Mouse (Mus musculus) thymus, postnatal 0 days (tissue): ENCODE results near the gene Ubqlnl. TPM values are rescaled to one million over a fixed set of nuclear protein-coding genes. Genes with fewer than 3 reads are reported as not detected.

Experiments used
- DNase-seq: peaks from one replicate; pipeline ENCODE4 v3.0.0-alpha.2; 2015; ENCODE audit warnings: low spot score
- polyA plus RNA-seq: library from polyadenylated mRNA; unstranded; fragments of >200 nt; fragmentation: Nextera tagmentation; extraction: Ambion mirVana; gene quantifications from 2 replicates; pipeline ENCODE4 v1.2.1, GENCODE M21; 2015

Gene Ubqlnl
- polyA plus RNA-seq: not detected in 2 replicates

GRCm38 (mm10) chr7:104150456-104150855, at the start of gene Ubqlnl:
TSS of gene Ubqlnl (minus strand) at chr7:104150556.
- no peak for DNase-seq

- peak; percentile 74 for DNase-seq
Measured at GRCm38 (mm10) chr7:104199822-104200221, 49.5 kb upstream of the Ubqlnl start.

DNA sequence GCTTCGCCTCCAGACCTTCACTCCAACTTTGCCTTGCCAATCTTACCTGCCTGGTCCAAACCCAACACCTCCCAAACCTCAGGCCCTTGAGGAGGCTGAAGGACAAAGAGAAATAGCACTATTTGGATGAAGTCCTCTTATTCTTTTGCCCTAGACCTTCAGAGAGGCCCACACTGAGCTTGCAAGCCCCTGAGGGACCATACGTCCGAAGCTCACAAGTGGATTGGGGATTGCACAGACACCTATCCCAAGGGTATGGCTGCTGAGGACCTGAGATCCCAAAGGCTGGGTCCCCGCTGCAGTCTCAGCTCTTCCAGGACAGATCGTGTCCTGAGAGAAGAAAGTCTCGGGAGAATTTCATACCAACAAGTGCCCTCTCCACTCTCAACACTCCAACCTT, 45.5 kb upstream of the Ubqlnl start, which contains the start of gene Olfr649:
Gene Olfr649 (minus strand): TSS at position 101 of the 400 bp plus-strand sequence.
- DNase-seq: no peak

DNA sequence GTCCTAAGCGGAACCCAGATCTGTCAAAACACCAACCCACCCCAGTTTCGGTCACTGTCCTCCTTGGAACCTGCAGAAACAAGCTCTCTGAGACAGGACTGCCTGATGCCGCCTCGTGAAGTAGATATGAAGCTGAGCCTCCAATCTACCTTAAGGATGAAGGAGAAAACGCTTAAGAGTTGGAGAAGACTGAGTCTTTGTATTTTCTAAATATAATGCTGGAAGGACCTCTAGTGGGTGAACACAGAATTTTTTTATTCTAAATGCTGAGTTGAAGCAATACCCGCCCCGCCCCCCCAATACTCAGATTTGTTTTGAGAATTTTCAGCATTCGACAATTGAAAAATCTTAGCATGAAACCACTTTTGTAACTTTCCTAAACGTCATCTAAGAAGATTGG, 40.9 kb upstream of the Ubqlnl start:
- peak; percentile 19 for DNase-seq

DNA sequence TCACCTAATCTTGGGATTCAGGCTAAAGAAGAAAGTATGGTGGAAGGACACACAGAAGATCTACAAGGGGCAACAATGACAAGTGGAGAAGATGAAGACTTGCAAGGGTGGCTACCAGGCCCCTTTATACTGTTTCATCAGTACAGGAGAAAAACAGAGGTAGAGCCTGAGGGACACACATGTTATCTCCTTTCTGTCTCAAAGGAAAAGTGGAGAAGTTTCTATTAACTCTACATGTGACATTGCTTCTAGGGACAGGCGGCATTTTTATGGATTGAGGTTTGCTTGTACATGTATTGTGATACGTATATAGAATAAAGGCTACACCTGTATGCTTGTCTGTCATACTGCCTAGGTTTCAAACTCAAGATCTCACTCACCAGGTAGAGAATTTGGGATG, 32.9 kb upstream of the Ubqlnl start, which contains the start of gene Olfr648:
Gene Olfr648 (minus strand): TSS at position 101 of the 400 bp plus-strand sequence.
- DNase-seq: no peak

DNA sequence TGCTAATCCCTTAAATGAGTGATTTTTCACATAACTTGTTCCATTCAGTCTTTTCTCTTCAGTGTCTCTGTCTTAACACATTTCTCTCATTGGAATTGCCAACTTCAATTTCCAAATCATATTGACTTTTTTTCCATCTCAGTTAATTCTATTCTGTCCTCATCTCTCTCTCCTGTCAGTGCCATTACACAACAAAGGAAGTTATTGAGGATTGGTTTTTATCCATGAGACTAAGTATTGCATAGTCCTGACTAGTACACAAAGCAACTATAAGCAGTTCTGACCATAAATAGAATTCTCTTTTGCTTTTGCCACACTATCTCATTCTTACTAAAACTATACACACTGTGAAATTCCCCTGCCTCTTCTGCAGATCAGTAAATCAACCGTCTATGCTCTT, 28.7 kb upstream of the Ubqlnl start:
- DNase-seq: no peak

DNA sequence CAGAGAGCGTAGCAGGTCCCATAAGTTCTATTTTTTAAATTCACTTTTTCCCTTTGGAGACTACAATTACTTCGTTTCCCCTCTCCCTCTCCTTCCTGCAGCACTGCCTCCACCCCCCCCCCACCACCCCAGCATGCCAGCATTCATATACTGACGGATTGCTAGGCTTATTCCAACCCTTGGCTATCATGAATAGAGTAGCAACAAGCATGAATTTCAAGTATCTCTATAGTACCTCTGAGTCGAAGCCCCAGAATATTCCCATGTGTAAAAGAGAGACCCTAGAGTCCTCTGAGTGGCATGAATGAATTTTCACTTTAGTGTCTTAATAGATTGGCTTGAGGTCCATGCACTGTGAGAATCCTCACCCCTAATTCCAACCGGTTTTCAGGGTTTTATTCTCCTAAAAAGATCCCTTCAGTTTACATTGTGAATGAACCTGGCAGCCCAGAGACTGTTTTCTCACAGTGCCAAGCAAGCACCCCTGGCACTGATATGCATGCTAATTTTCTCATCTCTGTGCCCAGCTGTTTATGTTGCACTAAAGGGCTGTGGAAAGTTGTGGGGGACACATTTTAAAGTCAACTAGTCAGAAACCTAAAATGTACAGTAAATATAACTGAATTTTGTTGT, 28.2 kb upstream of the Ubqlnl start:
- DNase-seq: no peak

- DNase-seq: no peak
Measured at GRCm38 (mm10) chr7:104175085-104175484, 24.7 kb upstream of the Ubqlnl start.

GRCm38 (mm10) chr7:104169634-104170204, 19.4 kb upstream of the Ubqlnl start:
- DNase-seq: peak; percentile 60

DNA sequence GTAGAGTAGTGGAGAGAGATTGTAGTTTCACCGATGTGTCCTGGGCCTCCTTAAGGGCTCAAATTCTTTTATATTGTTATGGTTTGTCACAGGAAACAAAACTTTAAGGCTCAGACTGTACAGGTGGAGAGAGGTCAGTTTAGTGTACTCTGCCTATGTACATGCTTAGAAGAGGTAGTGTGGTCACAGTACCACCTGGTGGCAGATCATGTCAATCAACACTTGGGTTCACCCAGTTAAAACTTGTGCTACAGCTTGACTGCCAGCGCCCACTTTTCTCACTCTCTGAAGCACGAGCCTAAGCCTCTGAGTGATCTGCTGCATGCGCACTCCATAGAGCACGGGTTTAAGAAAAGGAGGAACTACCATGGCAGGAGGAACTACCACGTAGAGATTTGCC, 16.7 kb upstream of the Ubqlnl start:
- DNase-seq: peak; percentile 38

- DNase-seq: no peak
Measured at GRCm38 (mm10) chr7:104143179-104143578, 7.2 kb downstream of the Ubqlnl start, which contains the start of gene Ubqln3. TSS of gene Ubqln3 (minus strand) at chr7:104143279.

DNA sequence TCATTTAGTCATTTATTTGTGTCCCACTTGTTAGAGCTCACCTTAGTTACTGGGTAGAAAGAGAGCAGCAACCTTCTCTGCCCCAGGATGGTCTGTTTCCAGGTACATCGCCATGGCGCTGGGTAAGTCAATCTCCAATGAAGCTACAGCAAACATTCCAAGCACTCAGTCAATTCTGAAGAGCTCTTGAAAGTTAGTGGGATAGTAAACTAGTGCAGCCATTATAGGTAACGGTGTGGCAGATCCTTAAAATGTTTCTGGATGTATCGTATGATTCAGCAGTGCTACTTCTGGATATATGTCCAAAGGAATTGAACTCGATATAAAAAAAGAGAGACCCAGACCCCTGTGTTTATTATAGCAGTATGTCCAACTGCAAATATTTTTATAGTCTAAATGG, 13.1 kb downstream of the Ubqlnl start, which contains the start of gene Olfr643:
Gene Olfr643 (minus strand): TSS at position 101 of the 400 bp plus-strand sequence.
- no peak for DNase-seq

DNA sequence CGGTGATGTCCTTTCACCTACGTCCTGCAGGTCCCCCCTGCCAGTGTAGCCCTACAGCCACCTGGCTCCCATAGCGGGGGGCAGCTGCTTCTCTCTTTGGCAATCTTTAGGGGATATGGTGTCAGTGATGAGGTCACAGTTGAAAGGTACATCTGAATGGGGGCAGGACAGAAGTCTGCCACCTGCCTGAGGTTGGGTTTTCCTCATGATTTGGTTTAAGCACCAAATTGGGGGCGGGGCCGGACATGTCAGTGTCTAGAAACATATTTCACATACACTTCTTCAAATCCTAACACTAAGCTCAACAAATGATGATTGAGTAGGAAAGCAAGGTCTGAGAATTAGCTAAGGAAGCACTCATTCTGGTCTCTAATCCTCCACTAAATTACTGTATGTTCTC, 20.6 kb downstream of the Ubqlnl start, which contains the start of gene Ubqln5:
Gene Ubqln5 (minus strand): TSS at position 101 of the 400 bp plus-strand sequence.
- no peak for DNase-seq

DNA sequence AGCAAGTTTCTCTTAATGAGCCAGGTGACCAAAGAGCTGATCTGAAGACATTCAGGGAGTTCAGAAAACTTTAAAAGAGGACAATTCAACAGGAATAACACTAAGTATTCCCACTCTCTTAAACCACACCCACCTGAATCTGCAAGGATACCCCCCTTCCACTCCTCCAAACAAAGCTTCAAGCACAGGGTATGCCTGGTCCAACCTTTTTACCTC, 45.7 kb downstream of the Ubqlnl start, which contains the start of gene Olfr646:
Gene Olfr646 (plus strand): TSS at position 117 of the 216 bp plus-strand sequence.
- no peak for DNase-seq

DNA sequence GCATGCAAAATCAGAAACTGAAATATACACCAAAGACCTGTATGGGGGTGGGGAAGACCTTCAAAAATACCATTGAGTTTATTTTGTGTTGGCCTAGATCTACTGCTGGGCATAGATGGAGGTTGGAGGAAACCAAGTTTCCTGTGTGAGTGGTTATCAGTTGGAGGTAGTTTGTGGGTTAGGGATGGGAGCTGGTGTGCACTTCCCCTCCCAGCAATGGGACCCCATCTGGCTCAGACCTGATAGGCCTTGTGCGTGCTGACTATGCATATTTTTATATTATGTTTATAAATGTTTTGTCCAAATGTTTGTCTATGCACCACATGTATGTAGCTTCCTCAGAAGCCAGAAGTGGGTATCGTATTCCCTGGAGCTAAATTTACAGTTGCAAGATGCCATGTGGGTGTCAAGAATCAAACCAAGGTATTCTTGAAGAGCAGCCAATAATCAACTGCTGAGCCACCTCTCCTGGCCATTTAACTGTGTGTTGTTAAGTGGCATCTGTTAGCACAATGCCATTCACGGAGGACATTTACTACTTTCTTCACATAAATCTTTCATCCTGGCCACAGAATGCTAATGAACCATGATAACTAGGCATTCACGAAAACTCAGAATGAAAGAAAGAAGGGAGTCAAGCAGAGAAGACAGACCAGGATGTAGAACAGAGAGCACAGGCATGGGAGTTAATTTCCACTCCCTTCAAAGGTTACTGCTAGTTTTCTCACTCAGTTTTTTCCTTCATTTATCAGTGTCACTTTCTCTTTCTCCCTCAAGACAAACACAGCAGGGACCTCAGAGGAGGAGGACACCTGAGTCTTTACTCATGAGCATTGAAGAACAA, 46.2 kb downstream of the Ubqlnl start:
- peak; percentile 2 for DNase-seq

Other genes starting within 250 kb of the Ubqlnl start
- gene Olfr65, start 247.1 kb downstream of the Ubqlnl start, polyA plus RNA-seq: not detected in 2 replicates
- gene Olfr631, start 221.7 kb downstream of the Ubqlnl start, polyA plus RNA-seq: not detected in 2 replicates
- gene Olfr632, start 216.2 kb downstream of the Ubqlnl start, polyA plus RNA-seq: not detected in 2 replicates
- gene Olfr633, start 206.1 kb downstream of the Ubqlnl start, polyA plus RNA-seq: not detected in 2 replicates
- gene Olfr635, start 179.4 kb downstream of the Ubqlnl start, polyA plus RNA-seq: not detected in 2 replicates
- gene Olfr638, start 151.8 kb downstream of the Ubqlnl start, polyA plus RNA-seq: not detected in 2 replicates
- 0.01 and 0.03 TPM in 2 replicates for gene Olfr639, start 133.3 kb downstream of the Ubqlnl start, polyA plus RNA-seq
- not detected in 2 replicates for gene Olfr640, start 125.0 kb downstream of the Ubqlnl start, polyA plus RNA-seq
- gene Olfr641, start 115.1 kb downstream of the Ubqlnl start, polyA plus RNA-seq: not detected in 2 replicates
- not detected in 2 replicates for gene Olfr642, start 97.9 kb downstream of the Ubqlnl start, polyA plus RNA-seq
- not detected in 2 replicates for gene 4930516K23Rik, start 89.1 kb downstream of the Ubqlnl start, polyA plus RNA-seq
- not detected in 2 replicates for gene Olfr644, start 78.7 kb downstream of the Ubqlnl start, polyA plus RNA-seq
- gene Olfr645, start 65.1 kb downstream of the Ubqlnl start, polyA plus RNA-seq: not detected in 2 replicates
- 0.10 TPM in 1 of 2 replicates, not detected in the other for gene Olfr646, start 45.7 kb downstream of the Ubqlnl start, polyA plus RNA-seq
- not detected in 2 replicates for gene Ubqln5, start 20.7 kb downstream of the Ubqlnl start, polyA plus RNA-seq
- not detected in 2 replicates for gene Olfr643, start 13.2 kb downstream of the Ubqlnl start, polyA plus RNA-seq
- gene Ubqln3, start 7.3 kb downstream of the Ubqlnl start, polyA plus RNA-seq: 0.10 TPM in 1 of 2 replicates, not detected in the other
- 0.45 and 0.65 TPM in 2 replicates for gene Olfm5, start 14.3 kb upstream of the Ubqlnl start, polyA plus RNA-seq
- 0.08 and 0.10 TPM in 2 replicates for gene Olfr648, start 32.8 kb upstream of the Ubqlnl start, polyA plus RNA-seq
- gene Olfr649, start 45.4 kb upstream of the Ubqlnl start, polyA plus RNA-seq: not detected in 2 replicates
- 0.75 and 0.99 TPM in 2 replicates for gene Trim6, start 68.2 kb upstream of the Ubqlnl start, polyA plus RNA-seq
- gene Trim34a, start 93.9 kb upstream of the Ubqlnl start, polyA plus RNA-seq: 10.4 and 12.0 TPM in 2 replicates
- 2.8 and 3.1 TPM in 2 replicates for gene Trim5, start 137.5 kb upstream of the Ubqlnl start, polyA plus RNA-seq
- gene Trim12a, start 164.9 kb upstream of the Ubqlnl start, polyA plus RNA-seq: 47.9 and 53.1 TPM in 2 replicates
- gene Trim34b, start 178.9 kb upstream of the Ubqlnl start, polyA plus RNA-seq: 0.10 and 0.22 TPM in 2 replicates
- gene Trim12c, start 202.8 kb upstream of the Ubqlnl start, polyA plus RNA-seq: 7.8 and 9.6 TPM in 2 replicates
- gene Trim30b, start 219.3 kb upstream of the Ubqlnl start, polyA plus RNA-seq: 0.21 and 0.46 TPM in 2 replicates